Mouse (Mus musculus): ENCODE data around the gene Bcas1. TPM values are rescaled to one million over a fixed set of nuclear protein-coding genes. Genes with fewer than 3 reads are reported as not detected.

Bcas1 gene
- polyA plus RNA-seq, 2 experiments = 0.45 to 1.0 TPM

- DNase-seq (ENCODE audit: low spot score) (peak; percentile 37), ATAC-seq (ENCODE audit: low FRiP score, low read depth) (peak; percentile 44; the same call in 1 of the 2 replicates)
- no peaks in the 10 kb centered on the region for H3K27me3 ChIP-seq (ENCODE audit: control insufficient read depth, insufficient read depth, low read length)
- no peak for TF ChIP-seq POLR2A (IDR thresholded peaks at IDR 0.05; ENCODE audit: borderline replicate concordance, extremely low read depth, insufficient read depth, insufficient read length)
- H3K4me1 ChIP-seq (ENCODE audit: control insufficient read depth, insufficient read depth, low read length) = peaks cover 4% of the 10 kb centered on the region; the same call in 1 of the 2 replicates
- H3K36me3 ChIP-seq (ENCODE audit: control insufficient read depth, insufficient read depth, low read length) = no peaks in the 10 kb centered on the region
- H3K4me2 ChIP-seq (replicated peaks; ENCODE audit: low read depth, low read length, severe bottlenecking) = 0 out of 2 replicates have a peak overlapping the region, but pooled peaks have one; percentile 2
- 10% methylated on average over 10 of the region's 10 CpGs for WGBS
- no peak overlapping the region for H3K27ac ChIP-seq (replicated peaks; ENCODE audit: low read depth, low read length)
- H3K9me3 ChIP-seq (ENCODE audit: control insufficient read depth, low read length) = no peaks in the 10 kb centered on the region
- no peak overlapping the region for H3K9ac ChIP-seq (ENCODE audit: low read depth, low read length, severe bottlenecking)
- H3K4me3 ChIP-seq (replicated peaks; ENCODE audit: low read length) = no peak overlapping the region
These were observed 42.1 kb upstream of the Bcas1 start for GRCm38 (mm10) chr2:170469616-170470308.

- DNase-seq (ENCODE audit: low spot score) (no peak), ATAC-seq (ENCODE audit: low FRiP score, low read depth) (no peak)
- no peak overlapping the region for H3K4me3 ChIP-seq (replicated peaks; ENCODE audit: low read length)
- no peak overlapping the region for H3K27ac ChIP-seq (replicated peaks; ENCODE audit: low read depth, low read length)
- no peaks in the 10 kb centered on the region for H3K9me3 ChIP-seq (ENCODE audit: control insufficient read depth, low read length)
- H3K27me3 ChIP-seq (ENCODE audit: control insufficient read depth, insufficient read depth, low read length) = no peaks in the 10 kb centered on the region
- TF ChIP-seq POLR2A (IDR thresholded peaks at IDR 0.05; ENCODE audit: borderline replicate concordance, extremely low read depth, insufficient read depth, insufficient read length) = no peak
- no peak overlapping the region for H3K9ac ChIP-seq (ENCODE audit: low read depth, low read length, severe bottlenecking)
- H3K4me2 ChIP-seq (replicated peaks; ENCODE audit: low read depth, low read length, severe bottlenecking) = no peak overlapping the region
- peaks cover 4% of the 10 kb centered on the region; the same call in 1 of the 2 replicates for H3K4me1 ChIP-seq (ENCODE audit: control insufficient read depth, insufficient read depth, low read length)
- H3K36me3 ChIP-seq (ENCODE audit: control insufficient read depth, insufficient read depth, low read length) = no peaks in the 10 kb centered on the region
These were observed 40.4 kb upstream of the Bcas1 start for GRCm38 (mm10) chr2:170468009-170468408.

GRCm38 (mm10) chr2:170464817-170465216 is 37.2 kb upstream of the Bcas1 start:
- 65% methylated on average over 4 of the region's 4 CpGs for WGBS
- DNase-seq (ENCODE audit: low spot score) = no peak
- no peak overlapping the region for H3K4me3 ChIP-seq (replicated peaks; ENCODE audit: low read length)

GRCm38 (mm10) chr2:170461652-170462051 is 34.0 kb upstream of the Bcas1 start:
- Histone ChIP-seq H3K9ac (ENCODE audit: low read depth, low read length, severe bottlenecking) (no peak overlapping the region), H3K4me1 (ENCODE audit: control insufficient read depth, insufficient read depth, low read length) (no peaks in the 10 kb centered on the region), H3K27me3 (ENCODE audit: control insufficient read depth, insufficient read depth, low read length) (no peaks in the 10 kb centered on the region), H3K4me2 (replicated peaks; ENCODE audit: low read depth, low read length, severe bottlenecking) (no peak overlapping the region), H3K4me3 (replicated peaks; ENCODE audit: low read length) (no peak overlapping the region), H3K27ac (replicated peaks; ENCODE audit: low read depth, low read length) (no peak overlapping the region), H3K9me3 (ENCODE audit: control insufficient read depth, low read length) (no peaks in the 10 kb centered on the region), H3K36me3 (ENCODE audit: control insufficient read depth, insufficient read depth, low read length) (no peaks in the 10 kb centered on the region)
- 59% methylated on average over 7 of the region's 7 CpGs for WGBS
- ATAC-seq (ENCODE audit: low FRiP score, low read depth) = no peak
- DNase-seq (ENCODE audit: low spot score) = no peak
- no peak for TF ChIP-seq POLR2A (IDR thresholded peaks at IDR 0.05; ENCODE audit: borderline replicate concordance, extremely low read depth, insufficient read depth, insufficient read length)

More at GRCm38 (mm10) chr2:170464817-170465216, 37.2 kb upstream of the Bcas1 start:
- Histone ChIP-seq H3K27ac (replicated peaks; ENCODE audit: low read depth, low read length) (no peak overlapping the region), H3K9ac (ENCODE audit: low read depth, low read length, severe bottlenecking) (no peak overlapping the region), H3K4me1 (ENCODE audit: control insufficient read depth, insufficient read depth, low read length) (no peaks in the 10 kb centered on the region), H3K36me3 (ENCODE audit: control insufficient read depth, insufficient read depth, low read length) (no peaks in the 10 kb centered on the region), H3K9me3 (ENCODE audit: control insufficient read depth, low read length) (no peaks in the 10 kb centered on the region), H3K27me3 (ENCODE audit: control insufficient read depth, insufficient read depth, low read length) (no peaks in the 10 kb centered on the region), H3K4me2 (replicated peaks; ENCODE audit: low read depth, low read length, severe bottlenecking) (no peak overlapping the region)
- TF ChIP-seq POLR2A (IDR thresholded peaks at IDR 0.05; ENCODE audit: borderline replicate concordance, extremely low read depth, insufficient read depth, insufficient read length) = no peak
- ATAC-seq (ENCODE audit: low FRiP score, low read depth) = no peak

- no peaks in the 10 kb centered on the region for H3K36me3 ChIP-seq (ENCODE audit: control insufficient read depth, insufficient read depth, low read length)
- no peaks in the 10 kb centered on the region for H3K27me3 ChIP-seq (ENCODE audit: control insufficient read depth, insufficient read depth, low read length)
- 31% methylated on average over 9 of the region's 9 CpGs for WGBS
- H3K4me1 ChIP-seq (ENCODE audit: control insufficient read depth, insufficient read depth, low read length) = no peaks in the 10 kb centered on the region
- no peak overlapping the region for H3K4me3 ChIP-seq (replicated peaks; ENCODE audit: low read length)
- H3K9me3 ChIP-seq (ENCODE audit: control insufficient read depth, low read length) = no peaks in the 10 kb centered on the region
- ATAC-seq (ENCODE audit: low FRiP score, low read depth) (no peak), DNase-seq (ENCODE audit: low spot score) (no peak)
- no peak for TF ChIP-seq POLR2A (IDR thresholded peaks at IDR 0.05; ENCODE audit: borderline replicate concordance, extremely low read depth, insufficient read depth, insufficient read length)
- H3K4me2 ChIP-seq (replicated peaks; ENCODE audit: low read depth, low read length, severe bottlenecking) = no peak overlapping the region
- no peak overlapping the region for H3K27ac ChIP-seq (replicated peaks; ENCODE audit: low read depth, low read length)
- H3K9ac ChIP-seq (ENCODE audit: low read depth, low read length, severe bottlenecking) = no peak overlapping the region
These were observed 32.2 kb upstream of the Bcas1 start for GRCm38 (mm10) chr2:170459805-170460204.
